Mouse (Mus musculus): Measurements from ENCODE around the gene Pan3.

DNA sequence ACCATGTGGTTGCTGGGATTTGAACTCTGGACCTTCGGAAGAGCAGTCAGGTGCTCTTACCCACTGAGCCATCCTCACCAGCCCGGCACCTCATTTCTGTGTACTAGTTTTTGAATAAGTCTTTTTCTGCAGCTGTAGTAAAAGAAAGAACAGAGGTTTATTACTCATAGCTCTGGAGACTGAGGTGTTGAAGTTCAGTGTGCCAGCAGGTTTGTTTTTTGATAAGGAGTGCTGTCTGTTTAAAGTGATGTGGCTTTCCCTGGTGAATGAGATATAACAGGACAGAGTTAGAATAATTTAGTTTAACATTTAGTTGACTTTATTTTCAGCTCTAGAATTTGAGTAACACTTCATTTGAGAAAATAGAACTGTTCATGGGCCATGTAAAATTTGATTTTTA lies 14.8 kb downstream of the Pan3 start:
- TF ChIP-seq POLR2AphosphoS2 (IDR thresholded peaks at IDR 0.05; ENCODE audit: low read length) (no peak), POLR2AphosphoS5 (IDR thresholded peaks at IDR 0.05; ENCODE audit: borderline replicate concordance, low read depth, low read length) (no peak)
